Mouse (Mus musculus): Measurements from ENCODE around the gene Txnrd3. TPM values are rescaled to one million over a fixed set of nuclear protein-coding genes. Genes with fewer than 3 reads are reported as not detected.

Gene Txnrd3
- polyA plus RNA-seq, 1 experiment from 2014 or later, result 6.6 TPM

DNA sequence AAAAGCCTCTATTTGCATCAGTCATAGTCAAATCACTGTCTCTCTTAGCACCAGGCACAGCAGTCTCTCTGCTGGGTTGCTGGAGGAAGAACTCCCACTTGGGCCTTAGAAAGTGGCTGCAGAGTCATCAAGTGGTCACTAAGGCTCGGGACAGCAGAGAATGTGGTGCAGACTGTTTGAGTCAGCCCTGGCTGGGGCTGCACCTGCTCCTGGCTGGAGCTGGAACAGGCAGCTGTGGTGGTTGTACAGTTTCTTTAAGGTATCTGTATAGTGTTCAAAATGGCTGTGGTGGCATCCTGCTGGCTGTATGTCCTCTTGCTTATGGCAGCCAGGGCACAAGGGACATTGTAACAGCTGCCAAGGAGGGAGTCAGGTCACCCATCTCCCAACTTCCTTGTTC lies 16.7 kb downstream of the Txnrd3 start:
- Histone ChIP-seq H3K27me3 (replicated peaks; ENCODE audit: control insufficient read depth, insufficient read depth, low read length) (no peaks in the 10 kb centered on the region), H3K9me3 (ENCODE audit: control insufficient read depth) (no peaks in the 10 kb centered on the region), H3K9ac (ENCODE audit: low read depth, low read length) (no peak overlapping the region), H3K27ac (ENCODE audit: low read depth, low read length) (no peak overlapping the region), H3K4me3 (ENCODE audit: low read depth, low read length) (no peak overlapping the region), H3K4me1 (replicated peaks; ENCODE audit: control insufficient read depth, insufficient read depth, low read length) (no peaks in the 10 kb centered on the region), H3K4me2 (replicated peaks; ENCODE audit: low read depth) (no peak overlapping the region), H3K36me3 (ENCODE audit: control insufficient read depth, insufficient read depth) (peaks cover 9% of the 10 kb centered on the region; the same call in 1 of the 2 replicates)
- 68% methylated on average over 1 of the region's 1 CpGs for WGBS
- ATAC-seq, result no peak
- TF ChIP-seq CTCF (IDR thresholded peaks at IDR 0.05; ENCODE audit: low read depth), result no peak

GRCm38 (mm10) chr6:89662521-89662920 lies 18.7 kb downstream of the Txnrd3 start:
- H3K9ac ChIP-seq (ENCODE audit: low read depth, low read length), result no peak overlapping the region
- H3K9me3 ChIP-seq (ENCODE audit: control insufficient read depth), result no peaks in the 10 kb centered on the region
- H3K36me3 ChIP-seq (ENCODE audit: control insufficient read depth, insufficient read depth), result peaks cover 9% of the 10 kb centered on the region; the same call in 1 of the 2 replicates
- no peaks in the 10 kb centered on the region for H3K4me1 ChIP-seq (replicated peaks; ENCODE audit: control insufficient read depth, insufficient read depth, low read length)
- no peak overlapping the region for H3K4me3 ChIP-seq (ENCODE audit: low read depth, low read length)
- 90% methylated on average over 3 of the region's 3 CpGs for WGBS
- no peak overlapping the region for H3K27ac ChIP-seq (ENCODE audit: low read depth, low read length)
- no peak for ATAC-seq
- no peak overlapping the region for H3K4me2 ChIP-seq (replicated peaks; ENCODE audit: low read depth)
- TF ChIP-seq CTCF (IDR thresholded peaks at IDR 0.05; ENCODE audit: low read depth), result no peak
- H3K27me3 ChIP-seq (replicated peaks; ENCODE audit: control insufficient read depth, insufficient read depth, low read length), result no peaks in the 10 kb centered on the region

DNA sequence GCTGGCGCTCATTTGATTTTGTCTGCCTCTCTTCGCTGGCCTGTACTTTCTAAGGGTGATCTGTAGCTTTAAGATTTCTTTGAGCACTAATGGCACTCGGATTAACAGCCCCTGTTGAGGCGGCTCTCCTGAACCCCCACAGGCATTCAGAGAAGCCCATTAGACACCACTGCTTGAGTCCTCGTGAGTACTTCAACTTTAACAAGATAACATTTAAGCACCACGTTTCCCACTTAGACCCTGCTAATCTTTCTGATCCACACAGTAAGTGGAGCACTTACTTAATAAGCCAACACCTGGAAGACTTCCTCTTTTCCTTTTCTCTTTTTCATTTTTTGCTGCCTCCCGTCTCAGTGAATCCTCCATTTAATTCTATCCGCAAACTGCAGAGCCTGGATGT lies 21.4 kb downstream of the Txnrd3 start:
- H3K4me1 ChIP-seq (replicated peaks; ENCODE audit: control insufficient read depth, insufficient read depth, low read length), result no peaks in the 10 kb centered on the region
- ATAC-seq, result no peak
- H3K4me2 ChIP-seq (replicated peaks; ENCODE audit: low read depth), result no peak overlapping the region
- no peaks in the 10 kb centered on the region for H3K9me3 ChIP-seq (ENCODE audit: control insufficient read depth)
- no peak overlapping the region for H3K27ac ChIP-seq (ENCODE audit: low read depth, low read length)
- 70% methylated on average over 8 of the region's 8 CpGs for whole genome bisulfite sequencing
- H3K9ac ChIP-seq (ENCODE audit: low read depth, low read length), result no peak overlapping the region
- H3K36me3 ChIP-seq (ENCODE audit: control insufficient read depth, insufficient read depth), result peaks cover 9% of the 10 kb centered on the region; the same call in 1 of the 2 replicates
- no peak overlapping the region for H3K4me3 ChIP-seq (ENCODE audit: low read depth, low read length)
- no peak for TF ChIP-seq CTCF (IDR thresholded peaks at IDR 0.05; ENCODE audit: low read depth)
- no peaks in the 10 kb centered on the region for H3K27me3 ChIP-seq (replicated peaks; ENCODE audit: control insufficient read depth, insufficient read depth, low read length)

DNA sequence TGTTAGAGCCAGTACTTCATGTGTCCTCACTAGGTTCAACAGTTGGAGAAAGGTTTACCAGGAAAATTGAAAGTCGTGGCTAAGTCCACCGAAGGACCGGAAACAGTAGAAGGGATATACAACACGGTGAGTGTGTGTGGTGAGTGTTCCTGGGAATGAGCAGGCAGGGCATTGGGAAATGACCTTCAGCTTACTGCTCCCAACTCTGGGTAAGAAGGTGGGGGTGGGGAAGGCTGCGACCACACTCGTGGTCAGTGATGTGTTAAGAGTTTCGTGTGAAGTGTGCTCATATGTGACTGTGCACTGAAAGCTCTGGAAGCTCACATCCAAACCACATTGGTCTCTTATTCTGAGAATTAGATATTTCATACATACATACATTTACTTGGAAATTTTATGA lies 21.9 kb downstream of the Txnrd3 start:
- Histone ChIP-seq H3K4me2 (replicated peaks; ENCODE audit: low read depth) (no peak overlapping the region), H3K27ac (ENCODE audit: low read depth, low read length) (no peak overlapping the region), H3K36me3 (ENCODE audit: control insufficient read depth, insufficient read depth) (peaks cover 9% of the 10 kb centered on the region; the same call in 1 of the 2 replicates), H3K27me3 (replicated peaks; ENCODE audit: control insufficient read depth, insufficient read depth, low read length) (no peaks in the 10 kb centered on the region), H3K4me3 (ENCODE audit: low read depth, low read length) (no peak overlapping the region), H3K9me3 (ENCODE audit: control insufficient read depth) (no peaks in the 10 kb centered on the region), H3K9ac (ENCODE audit: low read depth, low read length) (no peak overlapping the region), H3K4me1 (replicated peaks; ENCODE audit: control insufficient read depth, insufficient read depth, low read length) (no peaks in the 10 kb centered on the region)
- WGBS, result 84% methylated on average over 7 of the region's 7 CpGs
- ATAC-seq, result no peak
- no peak for TF ChIP-seq CTCF (IDR thresholded peaks at IDR 0.05; ENCODE audit: low read depth)

DNA sequence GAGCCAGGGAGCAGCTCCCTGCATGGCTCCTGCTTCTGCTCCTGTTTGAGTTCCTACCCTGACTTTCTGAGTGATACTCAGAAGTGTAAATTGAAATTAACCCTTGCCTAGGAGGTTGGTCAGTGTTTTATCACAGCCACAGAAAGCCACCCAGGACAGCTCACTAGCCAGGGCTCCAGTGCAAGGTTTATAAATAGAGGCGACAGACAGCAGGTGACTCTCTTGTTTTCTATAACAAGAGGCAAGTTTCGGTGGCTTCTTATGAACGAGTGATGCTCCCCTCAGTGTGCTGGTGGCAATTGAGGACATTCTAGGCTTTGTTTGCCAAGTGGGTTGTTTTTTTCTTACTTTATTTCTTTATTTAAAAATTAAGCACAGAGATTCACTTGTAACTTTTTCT lies 23.2 kb downstream of the Txnrd3 start:
- H3K36me3 ChIP-seq (ENCODE audit: control insufficient read depth, insufficient read depth), result peaks cover 9% of the 10 kb centered on the region; the same call in 1 of the 2 replicates
- H3K4me1 ChIP-seq (replicated peaks; ENCODE audit: control insufficient read depth, insufficient read depth, low read length), result no peaks in the 10 kb centered on the region
- no peak for TF ChIP-seq CTCF (IDR thresholded peaks at IDR 0.05; ENCODE audit: low read depth)
- H3K9me3 ChIP-seq (ENCODE audit: control insufficient read depth), result no peaks in the 10 kb centered on the region
- no peak overlapping the region for H3K4me2 ChIP-seq (replicated peaks; ENCODE audit: low read depth)
- 84% methylated on average over 3 of the region's 3 CpGs for WGBS
- H3K27ac ChIP-seq (ENCODE audit: low read depth, low read length), result no peak overlapping the region
- no peak overlapping the region for H3K4me3 ChIP-seq (ENCODE audit: low read depth, low read length)
- no peaks in the 10 kb centered on the region for H3K27me3 ChIP-seq (replicated peaks; ENCODE audit: control insufficient read depth, insufficient read depth, low read length)
- no peak overlapping the region for H3K9ac ChIP-seq (ENCODE audit: low read depth, low read length)
- ATAC-seq, result no peak

GRCm38 (mm10) chr6:89669556-89669955 lies 25.8 kb downstream of the Txnrd3 start:
- ATAC-seq, result no peak
- Histone ChIP-seq H3K4me2 (replicated peaks; ENCODE audit: low read depth) (no peak overlapping the region), H3K4me1 (replicated peaks; ENCODE audit: control insufficient read depth, insufficient read depth, low read length) (no peaks in the 10 kb centered on the region), H3K9me3 (ENCODE audit: control insufficient read depth) (no peaks in the 10 kb centered on the region), H3K4me3 (ENCODE audit: low read depth, low read length) (no peak overlapping the region), H3K27ac (ENCODE audit: low read depth, low read length) (no peak overlapping the region), H3K36me3 (ENCODE audit: control insufficient read depth, insufficient read depth) (0 out of 2 replicates have a peak, but pooled peaks cover under 1% of the 10 kb centered on the region), H3K9ac (ENCODE audit: low read depth, low read length) (no peak overlapping the region), H3K27me3 (replicated peaks; ENCODE audit: control insufficient read depth, insufficient read depth, low read length) (no peaks in the 10 kb centered on the region)
- TF ChIP-seq CTCF (IDR thresholded peaks at IDR 0.05; ENCODE audit: low read depth), result no peak
- 87% methylated on average over 6 of the region's 6 CpGs for WGBS

DNA sequence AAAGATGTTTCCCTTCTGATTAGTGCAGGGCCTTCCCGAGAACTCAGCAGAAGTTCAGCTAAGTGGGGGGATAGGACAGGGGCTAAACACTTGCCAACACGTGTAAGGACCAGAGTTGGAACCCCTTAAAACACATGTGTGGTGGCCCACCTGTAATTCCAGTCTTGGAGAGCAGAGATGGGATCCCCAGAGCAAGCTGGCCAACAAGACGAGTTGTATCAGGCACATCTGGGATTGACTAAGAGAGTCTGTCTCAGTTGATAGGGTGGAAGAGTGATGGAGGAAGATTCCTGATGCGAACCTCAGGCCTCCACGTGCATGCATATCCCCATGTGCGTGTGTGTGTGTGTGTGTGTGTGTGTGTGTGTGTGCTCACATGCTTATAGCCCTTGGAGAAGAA lies 27.6 kb downstream of the Txnrd3 start:
- 81% methylated on average over 6 of the region's 6 CpGs for WGBS
- Histone ChIP-seq H3K4me3 (ENCODE audit: low read depth, low read length) (no peak overlapping the region), H3K27me3 (replicated peaks; ENCODE audit: control insufficient read depth, insufficient read depth, low read length) (no peaks in the 10 kb centered on the region), H3K4me2 (replicated peaks; ENCODE audit: low read depth) (no peak overlapping the region), H3K4me1 (replicated peaks; ENCODE audit: control insufficient read depth, insufficient read depth, low read length) (no peaks in the 10 kb centered on the region), H3K9ac (ENCODE audit: low read depth, low read length) (no peak overlapping the region), H3K27ac (ENCODE audit: low read depth, low read length) (no peak overlapping the region), H3K36me3 (ENCODE audit: control insufficient read depth, insufficient read depth) (peaks cover 6% of the 10 kb centered on the region), H3K9me3 (ENCODE audit: control insufficient read depth) (no peaks in the 10 kb centered on the region)
- ATAC-seq, result no peak
- TF ChIP-seq CTCF (IDR thresholded peaks at IDR 0.05; ENCODE audit: low read depth), result no peak

Data from intestine, postnatal 0 days (tissue).